Mouse (Mus musculus) spleen, postnatal 36 days (tissue): ENCODE results near the gene Scaf11.
"Not testable (repeated sequence)": the region's sequence is repeated elsewhere in the genome, so short reads cannot be mapped to it uniquely, and the experiment has no call there.

Source experiments
- DNase-seq, 2 experiments: peaks; one replicate each; pipeline ENCODE4 v3.0.0; 2022; ENCODE audit warnings: low spot score in 2 of 2, mixed read lengths in 1 of 2

The Scaf11 gene

DNA sequence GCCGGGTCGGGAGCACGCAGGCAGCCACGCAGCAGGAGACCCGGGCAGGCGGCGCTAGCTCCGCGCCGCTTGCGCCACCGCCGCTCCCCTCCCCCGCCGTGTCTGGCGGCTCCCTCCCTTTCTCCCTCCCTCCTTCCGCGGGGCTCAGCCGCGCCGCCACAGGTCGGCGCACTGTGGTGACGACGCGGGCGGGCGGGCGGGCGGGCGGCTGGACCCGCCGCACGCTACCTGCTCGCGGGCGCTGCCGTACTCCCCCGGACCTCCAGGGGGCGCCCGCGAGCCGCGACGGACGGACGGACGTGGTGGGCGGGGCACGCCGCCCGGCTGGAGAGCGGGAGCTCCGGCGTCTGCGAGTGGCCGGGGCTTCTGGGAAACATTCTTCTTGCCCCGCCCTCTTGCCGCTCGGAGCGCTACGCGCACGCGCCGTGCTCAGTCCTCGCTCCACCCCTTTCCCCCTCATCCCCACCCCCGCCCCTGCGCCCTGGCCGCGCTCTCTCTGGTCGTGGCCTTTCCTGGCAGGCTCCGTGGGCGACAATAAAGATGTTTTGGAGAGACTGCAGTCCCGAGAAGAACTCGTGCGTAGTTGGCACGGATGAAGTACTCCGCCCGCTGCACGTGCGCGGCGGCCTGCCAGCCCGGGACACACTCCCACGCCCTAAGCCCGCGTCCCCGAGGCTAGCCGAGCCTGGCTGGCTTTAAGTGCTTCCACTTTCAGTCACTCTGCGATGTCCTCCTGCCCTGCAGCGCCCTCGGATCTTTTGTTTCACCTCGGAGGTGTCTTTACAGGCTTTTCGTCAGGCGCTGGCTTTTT is at the start of gene Scaf11:
TSS of gene Scaf11 (minus strand) at position 114 of the 811 bp plus-strand sequence.
- peak; percentile 95 to 96 for DNase-seq

DNA sequence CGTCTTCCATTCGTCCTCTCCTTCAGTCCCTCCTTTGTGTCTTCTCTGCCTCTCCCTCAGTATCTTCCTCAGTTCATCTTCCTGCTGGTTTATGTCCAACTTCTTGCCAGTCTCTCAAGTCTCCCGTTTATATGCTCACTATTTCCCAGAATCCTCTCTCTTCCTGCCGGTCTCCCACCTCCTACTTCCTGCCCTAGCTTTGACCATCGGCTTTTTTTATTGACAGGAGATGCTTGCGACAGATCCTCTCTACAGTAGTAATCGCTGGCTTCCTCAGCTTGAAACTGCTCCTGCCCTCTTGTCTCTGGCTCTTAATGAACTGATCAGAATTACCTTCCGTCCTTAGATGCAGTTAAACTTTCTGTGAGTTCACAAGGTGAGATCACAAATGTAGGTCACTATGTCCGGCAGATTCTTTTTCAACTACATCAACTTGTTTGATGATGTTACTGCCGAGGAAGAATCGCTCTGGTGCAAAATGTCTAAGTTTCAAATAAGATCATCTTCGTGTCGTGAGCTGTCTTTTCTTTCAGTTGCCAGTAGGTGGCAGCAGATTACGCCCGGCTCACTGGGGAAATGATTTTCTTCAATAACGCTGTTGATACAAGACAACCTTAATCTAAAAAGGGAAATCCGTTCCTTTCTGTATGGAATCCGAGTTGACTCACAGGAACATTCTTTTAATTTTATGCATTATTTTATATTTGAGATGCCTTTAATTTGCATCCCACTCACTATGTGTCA is 46.6 kb upstream of the Scaf11 start:
- DNase-seq, result peak; percentile 39 to 56

DNA sequence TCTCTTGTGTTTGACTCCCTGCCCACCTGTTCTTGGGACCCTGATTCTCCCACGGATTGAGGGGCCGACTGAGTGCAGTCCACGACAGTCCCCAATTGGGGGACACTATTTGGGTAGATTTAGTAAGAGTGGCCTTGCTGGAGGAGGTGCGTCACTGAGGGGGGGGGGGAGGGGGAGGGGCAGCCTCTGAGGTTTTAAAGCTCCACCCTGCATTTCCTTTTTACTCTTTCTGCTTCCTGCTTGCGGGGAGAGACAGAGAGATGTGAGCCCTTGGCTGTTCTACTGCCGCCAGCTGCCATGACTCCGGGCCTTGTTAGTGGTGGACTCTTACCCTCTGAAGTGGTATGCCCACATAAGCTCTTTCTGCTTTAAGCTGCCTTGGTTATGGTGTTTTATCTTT is 37.0 kb upstream of the Scaf11 start:
- peak; percentile 57 to 59 for DNase-seq

DNA sequence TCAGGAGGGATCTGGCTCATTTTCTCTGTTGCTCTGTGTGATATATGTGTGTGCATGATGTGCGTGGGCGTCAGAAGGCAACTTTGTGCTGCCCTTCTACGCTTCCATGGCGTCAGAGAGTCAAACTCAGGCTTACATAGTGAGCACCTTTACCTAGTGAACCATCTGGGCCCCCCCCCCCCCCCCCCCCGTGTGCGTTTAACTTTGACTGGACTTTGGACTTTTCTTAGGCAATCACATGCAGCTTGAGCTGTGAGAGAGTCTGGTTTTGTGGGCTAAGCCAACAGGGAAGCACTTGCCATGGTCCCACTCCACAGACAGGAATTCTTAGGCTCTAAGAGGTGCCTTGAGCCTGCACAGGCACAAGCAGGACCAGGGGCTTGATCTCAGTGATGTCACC is 33.6 kb upstream of the Scaf11 start:
- no peak for DNase-seq

DNA sequence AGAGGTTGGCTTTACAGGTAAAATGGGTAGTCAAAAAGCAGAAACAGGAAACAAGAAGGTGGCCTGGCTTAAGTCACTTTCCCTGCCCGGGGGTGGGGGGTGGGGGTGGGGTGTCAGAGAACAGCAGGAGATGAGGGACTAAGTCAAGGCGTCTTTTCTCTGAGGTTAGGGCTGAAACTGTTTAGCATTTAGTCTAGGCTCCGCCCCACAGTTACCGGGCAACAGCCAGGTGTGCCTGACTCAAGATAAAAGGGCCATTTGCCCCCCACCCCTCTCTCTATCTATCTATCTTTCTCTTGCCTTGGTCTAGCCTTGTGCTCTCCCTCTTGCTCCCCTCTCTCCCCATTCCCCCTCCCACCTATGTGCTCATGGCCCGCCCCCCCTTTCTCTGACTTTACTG is 32.9 kb upstream of the Scaf11 start:
- no peak for DNase-seq

DNA sequence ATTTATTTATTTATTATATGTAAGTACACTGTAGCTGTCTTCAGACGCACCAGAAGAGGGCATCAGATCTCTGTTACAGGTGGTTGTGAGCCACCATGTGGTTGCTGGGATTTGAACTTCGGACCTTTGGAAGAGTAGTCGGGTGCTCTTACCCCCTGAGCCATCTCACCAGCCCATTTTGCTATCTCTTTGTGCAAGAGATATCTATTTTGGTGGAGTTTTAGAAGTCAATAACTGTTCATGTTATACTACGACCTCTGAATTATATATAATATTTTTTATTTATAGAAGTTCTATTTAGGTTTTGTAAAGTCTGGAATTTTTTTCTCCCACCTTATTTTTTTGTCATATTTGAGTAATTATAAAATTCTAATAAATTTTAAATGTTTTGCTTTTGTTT is 32.3 kb upstream of the Scaf11 start:
- not testable (repeated sequence) for DNase-seq

DNA sequence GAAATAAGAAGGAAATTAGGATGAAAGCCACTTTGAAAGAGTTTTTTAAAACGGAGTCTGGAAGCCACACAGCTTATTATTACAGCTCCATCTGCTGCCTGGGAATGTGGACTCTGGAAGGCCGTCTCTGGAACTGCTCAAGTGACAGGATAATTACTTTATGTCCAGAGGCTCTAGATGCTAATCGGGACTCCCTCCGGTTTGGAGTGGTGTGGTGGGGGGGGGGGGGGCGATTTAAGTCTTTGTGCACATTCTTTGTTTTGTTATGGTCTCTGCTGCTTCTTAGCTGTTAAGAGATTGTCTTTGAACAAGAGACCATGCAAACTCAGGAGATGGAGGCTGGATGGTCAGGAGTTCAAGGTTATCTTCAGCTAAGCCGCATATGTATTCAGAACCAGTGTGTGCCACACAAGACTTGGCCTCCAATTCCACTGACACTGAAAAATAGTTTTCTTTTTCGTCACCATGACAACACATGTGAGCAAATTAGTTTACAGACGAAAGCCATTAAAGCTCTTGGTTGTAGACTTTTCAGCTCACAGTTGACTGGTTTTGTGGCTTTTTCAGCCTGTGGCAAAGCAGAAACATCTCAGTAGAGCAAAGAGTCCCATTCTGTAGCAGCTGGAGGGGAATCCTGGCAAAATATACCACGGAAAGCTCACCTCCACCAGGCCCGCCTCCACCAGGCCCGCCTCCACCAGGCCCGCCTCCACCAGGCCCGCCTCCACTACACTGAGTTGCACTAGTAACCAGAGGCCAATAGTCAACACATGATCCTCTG is 31.4 kb upstream of the Scaf11 start:
- DNase-seq, result peak; percentile 18 to 31

DNA sequence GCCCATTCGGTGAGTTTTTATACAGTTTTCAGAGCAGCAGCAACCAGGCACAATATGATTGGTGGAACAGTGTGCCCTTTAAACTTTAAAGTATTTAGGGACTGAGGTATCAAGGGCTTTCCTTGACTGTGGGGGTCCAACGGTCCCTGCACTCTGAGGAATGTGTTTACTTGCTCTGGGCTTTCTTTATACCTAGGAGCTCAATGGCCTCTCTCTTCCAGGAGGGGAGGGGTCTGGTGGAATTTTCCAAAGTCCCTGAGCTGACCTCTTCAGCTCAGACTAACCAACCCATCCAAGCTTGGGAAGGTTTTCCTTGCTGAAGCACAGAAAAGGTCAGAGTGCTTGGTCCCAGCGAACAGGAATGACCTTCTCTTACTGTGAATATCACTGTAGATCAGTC is 30.8 kb upstream of the Scaf11 start:
- no peak for DNase-seq

DNA sequence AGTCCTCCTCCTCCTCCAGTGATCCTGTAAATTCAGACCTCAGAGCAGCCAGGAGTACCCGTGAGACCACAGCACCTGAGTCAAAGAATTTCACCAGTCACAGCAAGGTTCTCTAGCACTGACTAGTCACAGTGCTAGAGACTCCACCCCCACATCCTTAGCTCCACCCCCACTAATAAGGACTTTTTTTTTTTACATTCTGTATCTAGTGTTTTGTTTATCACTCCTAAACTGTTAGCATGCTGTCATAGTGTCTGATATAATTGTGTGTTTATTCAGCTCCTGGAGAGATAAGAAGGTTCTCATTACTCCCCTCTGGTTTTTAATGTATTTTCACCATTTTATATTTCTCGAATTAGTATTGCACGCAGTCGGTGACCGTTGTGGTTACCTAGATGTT is 29.5 kb upstream of the Scaf11 start:
- DNase-seq, result no peak

DNA sequence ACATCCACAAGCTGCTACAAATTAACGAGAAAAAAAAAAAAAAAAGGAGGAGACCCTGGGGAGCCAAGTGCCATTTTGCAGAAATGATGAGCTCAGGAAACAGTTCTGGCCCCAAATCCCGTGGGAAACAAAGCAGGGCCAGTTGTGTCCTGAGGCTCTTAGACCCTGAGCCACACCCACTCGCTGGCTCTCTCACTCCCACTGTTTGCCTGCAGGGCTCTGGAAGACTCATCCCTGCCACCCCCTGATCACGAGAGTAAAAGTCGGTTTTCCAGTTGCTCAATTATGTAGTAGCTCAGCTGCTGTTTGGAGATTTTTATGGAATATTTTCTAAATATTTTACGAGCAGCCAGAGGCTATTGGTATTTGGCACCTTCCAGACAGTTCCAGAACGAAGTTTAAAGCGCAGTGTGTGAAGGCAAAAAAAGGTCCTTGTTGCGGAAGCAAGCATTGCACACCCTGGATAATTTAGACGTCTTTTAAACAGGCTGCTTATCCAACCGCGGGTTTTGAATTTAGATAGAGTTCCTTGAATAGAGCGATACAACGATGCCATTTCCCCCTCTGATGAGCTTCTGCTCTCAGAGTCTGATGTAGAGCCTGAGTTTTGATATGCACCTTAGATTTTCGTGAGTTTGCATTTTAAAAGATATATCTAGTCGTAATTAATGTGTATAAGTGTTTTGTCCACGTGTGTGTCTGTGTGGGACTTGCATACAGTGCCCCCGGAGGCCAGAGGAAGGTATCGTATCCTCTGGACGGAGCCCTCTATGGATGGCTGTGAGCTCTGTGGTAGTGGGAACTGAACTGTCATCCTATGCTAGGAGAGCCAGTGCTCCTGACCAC is 28.5 kb upstream of the Scaf11 start:
- DNase-seq, result peak in 1 of 2 experiments; percentile 19

DNA sequence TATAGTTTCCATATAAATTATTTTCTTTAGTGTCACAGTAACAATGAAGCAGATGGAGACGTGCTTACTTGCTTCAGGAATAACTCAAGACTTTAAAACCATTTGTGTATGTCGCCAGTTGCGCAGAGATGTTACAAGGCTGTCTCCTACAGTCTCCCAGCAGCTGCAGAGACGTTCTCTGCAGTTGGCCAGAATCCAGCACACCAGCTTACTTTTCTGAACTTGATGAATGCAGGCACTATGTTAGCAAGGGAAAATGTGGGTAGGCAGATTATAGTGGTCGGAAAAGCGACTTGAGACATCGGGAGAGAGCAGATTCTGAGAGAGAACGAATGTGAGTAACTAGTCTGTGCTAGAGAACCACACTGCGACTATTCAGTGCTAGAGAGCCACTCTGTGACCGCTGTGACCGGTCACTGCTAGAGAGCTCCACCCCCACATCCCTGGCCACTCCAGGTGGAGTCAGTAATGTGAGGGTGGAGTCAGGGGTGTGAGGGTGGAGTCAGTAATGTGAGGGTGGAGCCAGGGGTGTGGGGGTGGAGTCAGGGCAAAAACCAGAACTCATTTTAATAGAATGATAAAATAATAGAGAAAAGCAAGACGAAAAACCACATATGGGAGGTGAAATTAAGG is 26.5 kb upstream of the Scaf11 start:
- DNase-seq, result no peak

DNA sequence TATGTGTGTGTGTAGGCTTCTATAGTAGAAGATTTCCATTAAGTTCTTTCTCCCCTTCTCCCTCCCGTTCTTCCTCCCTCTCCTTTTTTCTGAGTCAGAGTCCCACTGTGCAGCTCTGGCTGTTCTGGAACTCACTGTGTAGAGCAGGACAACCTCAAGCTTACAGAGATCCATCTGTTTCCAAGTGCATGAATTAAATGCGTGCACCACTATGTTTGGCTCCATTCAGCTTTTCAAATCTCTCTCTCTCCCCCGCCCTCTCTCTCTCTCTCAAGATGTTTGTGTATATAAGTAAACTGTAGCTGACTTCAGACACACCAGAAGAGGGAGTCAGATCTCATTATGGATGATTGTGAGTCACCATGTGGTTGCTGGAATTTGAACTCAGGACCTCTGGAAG is 20.2 kb upstream of the Scaf11 start:
- DNase-seq, result no peak

DNA sequence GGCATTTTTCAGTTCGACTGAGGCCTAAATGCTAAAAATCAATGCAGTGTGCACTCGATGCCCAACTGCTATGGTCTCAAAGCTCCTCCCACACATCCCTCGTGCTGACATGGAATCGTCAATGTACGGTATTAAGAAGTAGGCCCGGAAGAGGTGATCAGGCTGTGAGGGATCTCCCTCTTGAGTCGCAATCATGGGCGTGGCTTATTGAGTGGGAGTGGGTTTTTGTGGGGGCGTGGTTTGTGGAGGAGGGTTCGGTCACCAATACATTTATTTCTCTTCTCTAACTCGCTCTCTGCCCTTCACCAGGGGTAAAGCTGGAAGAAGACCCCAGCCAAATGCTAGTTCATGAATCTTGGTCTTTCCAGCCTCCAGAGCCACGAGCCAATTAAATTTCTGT is 17.4 kb upstream of the Scaf11 start:
- DNase-seq, result no peak

DNA sequence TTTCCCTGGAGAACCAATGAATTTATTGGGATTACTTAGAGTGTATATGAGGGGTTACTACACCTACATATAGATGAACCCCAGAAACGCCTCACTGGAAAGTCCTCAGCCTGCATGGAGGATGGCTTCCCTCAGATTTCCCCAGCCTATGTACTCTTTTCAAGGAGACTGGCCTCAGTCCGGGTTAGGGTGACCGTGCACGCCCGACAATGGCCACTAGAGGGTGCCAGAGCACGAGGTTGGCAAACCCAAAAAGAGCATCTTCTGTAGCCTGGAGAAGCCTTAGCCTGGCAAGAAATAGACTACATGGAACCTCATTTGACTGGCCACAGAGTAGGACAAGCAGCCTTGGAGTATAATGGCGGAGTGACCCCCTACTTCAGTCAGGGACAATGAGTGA is 15.7 kb upstream of the Scaf11 start:
- DNase-seq, result peak; percentile 76 to 79

DNA sequence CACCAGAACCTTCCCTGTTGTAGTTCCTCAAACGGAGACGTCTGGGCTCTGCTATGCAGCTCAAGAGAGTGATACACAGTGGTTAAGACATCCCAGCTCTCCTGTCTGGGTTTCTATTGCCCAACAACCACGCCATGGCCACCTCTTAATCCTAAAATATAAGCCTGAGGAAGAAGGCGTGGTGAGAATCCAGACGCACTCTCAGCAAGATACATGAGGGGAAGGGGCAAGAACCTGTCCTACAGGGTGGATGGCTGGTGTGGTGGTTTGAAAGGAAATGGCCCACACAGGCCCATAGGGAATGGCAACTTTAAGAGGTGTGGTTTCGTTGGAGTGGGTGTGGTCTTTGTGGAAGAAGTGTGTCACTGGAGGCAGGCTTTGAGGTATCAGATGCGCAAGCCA is 14.9 kb upstream of the Scaf11 start:
- DNase-seq, result peak; percentile 41 to 43

DNA sequence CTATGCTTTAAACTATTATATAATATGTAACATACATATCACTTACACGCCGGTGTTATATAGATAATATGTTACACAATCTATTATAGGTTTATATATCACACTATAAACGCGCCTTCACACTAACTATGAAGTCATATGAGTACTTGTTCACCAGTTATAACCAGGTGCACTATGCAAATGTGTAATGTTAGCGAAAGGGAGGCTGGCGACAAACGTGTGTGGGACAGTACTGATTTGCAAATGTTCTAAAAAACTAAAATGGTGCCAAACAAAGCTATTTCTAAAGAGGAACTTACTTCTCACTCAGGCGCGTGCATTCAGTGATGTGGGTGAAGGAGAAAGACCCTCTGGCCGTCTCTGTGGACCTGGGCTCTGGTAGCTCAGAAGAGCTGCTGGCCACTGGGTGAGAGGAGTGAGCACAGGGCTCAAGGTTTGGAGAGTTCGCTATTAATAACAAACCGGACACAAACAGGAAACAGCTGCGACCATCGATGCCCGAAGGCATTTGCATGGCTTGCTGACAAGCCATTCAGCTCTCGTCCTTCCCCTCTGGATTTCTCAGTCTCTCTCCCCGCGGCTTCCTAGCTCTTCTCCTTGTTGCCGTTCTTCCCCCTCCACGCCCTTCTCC is 13.8 kb upstream of the Scaf11 start:
- peak; percentile 85 for DNase-seq

DNA sequence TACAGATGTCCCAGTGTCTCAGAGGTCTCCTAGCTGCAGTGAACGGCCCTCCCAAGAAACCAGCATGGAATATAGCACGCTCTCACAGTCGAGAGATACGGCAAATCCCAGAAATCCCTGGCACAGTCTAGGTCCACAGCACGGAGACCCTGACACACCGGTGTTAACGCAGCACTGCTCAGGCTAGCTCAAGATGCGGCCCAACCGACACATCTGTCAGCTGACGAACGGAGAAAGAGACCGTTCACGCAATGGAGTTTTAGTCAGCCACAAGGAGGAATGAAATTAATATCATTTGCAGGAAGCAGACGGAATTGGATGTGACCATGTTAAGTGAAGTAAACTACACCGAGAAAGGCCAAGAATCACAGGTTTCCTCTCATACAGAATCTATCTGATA is 13.3 kb upstream of the Scaf11 start:
- no peak for DNase-seq

DNA sequence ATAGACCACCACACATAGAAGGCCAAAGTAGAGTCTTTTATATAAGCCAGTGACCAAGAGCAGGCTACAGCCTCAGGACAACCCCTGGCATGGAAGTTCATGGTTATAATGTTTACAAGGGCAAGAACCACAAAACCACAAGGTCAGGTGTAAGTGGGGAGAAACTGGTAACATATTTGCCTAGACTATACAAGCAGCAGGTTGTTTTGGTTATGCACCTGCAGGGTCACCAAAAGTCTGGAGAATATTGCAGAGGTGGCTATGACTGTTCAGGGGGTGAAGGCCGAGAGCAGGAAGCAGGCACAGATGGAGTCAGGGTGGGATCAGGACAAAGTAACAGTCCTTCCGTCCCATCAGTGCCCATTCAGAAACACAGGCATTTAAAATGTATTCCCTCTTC is 7.7 kb upstream of the Scaf11 start:
- DNase-seq, result peak; percentile 54 to 60

DNA sequence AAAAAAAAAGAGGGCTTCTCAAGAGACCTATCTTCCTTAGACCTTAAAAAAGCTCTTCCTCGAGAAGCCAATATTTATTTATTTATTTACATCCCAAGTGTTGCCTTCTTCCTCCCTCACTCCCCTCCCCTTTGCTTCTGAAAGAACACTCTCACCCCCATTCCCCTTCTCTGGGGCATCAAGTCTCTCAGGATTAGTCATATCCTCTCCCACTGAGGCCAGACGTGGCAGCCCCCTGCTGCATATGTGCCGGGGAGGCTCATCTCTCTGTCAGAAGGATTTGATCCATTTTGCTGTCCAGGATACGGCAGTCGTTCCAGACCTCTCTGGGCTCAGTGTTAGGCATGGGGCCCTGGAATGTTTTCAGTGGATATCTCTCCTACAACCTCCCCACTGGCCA is 7.2 kb upstream of the Scaf11 start:
- DNase-seq, result no peak

DNA sequence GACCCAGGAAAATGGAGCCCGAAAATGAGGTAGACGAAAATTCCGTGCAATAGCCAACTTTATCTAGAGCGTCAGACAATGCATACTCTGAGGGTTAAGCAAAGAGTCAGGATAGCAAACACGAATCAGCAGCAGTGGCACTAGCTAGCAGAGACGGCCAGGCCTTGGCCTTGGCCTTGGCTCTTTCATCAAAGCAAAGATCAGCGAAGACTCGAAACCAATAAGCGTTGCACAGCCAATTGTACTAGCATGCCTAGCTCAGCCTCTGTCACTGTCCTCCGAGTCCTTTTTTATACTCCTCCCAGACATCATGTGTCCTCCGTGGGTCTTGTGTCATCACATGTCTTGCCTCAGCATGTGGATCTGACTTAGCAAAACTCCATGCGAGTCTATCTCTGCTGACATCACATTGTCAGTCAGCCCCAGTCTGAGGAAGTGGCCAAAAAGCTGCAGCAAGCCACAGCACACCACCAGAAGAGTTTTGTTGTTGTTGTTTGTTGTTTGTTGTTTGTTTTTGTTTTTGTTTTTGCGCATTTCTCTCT is 5.8 kb upstream of the Scaf11 start:
- no peak for DNase-seq
